In the genomic region with DNA sequence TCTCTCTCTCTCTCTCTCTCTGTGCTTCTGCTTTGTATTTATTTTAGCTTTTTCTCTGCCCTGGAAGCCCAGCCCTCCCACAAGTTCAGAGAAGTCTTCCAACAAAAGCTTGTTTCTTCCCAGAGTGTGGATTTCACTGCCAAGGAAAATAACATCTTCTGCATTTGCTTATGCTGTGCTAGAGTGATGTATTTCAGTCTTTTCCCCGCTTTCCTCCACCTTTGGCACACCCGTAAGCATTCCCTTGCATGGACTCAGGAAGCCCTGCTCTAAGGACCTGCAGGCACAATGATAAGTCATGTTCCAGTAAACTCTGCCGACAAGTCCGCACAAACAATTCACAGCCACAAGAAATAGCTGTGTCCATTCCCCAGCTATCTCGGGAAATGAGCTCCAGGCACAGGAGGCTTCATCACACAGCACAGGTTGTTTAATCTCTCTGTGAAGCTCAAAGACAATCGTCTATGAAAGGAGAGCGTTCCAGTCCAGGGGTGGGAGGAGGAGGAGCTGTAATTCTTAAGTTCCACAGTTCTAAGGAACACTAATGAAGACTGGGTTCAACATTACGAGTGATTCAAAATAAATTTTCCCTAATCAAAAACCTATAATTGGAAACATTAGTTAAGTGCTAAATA, we compare ENCODE assay signal across 16 mouse cellular contexts. TPM values are rescaled to one million over a fixed set of nuclear protein-coding genes. Genes with fewer than 3 reads are reported as not detected.
A peak's percentile ranks its signal among the peaks of the same experiment; 100 is the strongest.
DNase-seq lines count a peak whose midpoint lies in the region; ATAC-seq lines count a peak whose summit lies in the region.
"Had no signal": no experiment of that assay in that cellular context is flagged by ENCODE, and none has a peak within 500 bp of the region (broad histone marks: within the 10 kb centered on the region; RNA-seq: fewer than 3 reads in every experiment).

No protein-coding gene starts in this region.

- H3K4me3 ChIP-seq in kidney, embryonic 15.5 days (replicated peaks) = no peak overlapping the region
- H3K4me3 ChIP-seq in heart, embryonic 15.5 days = no peak overlapping the region
- H3K4me3 ChIP-seq: erythroblast, embryonic 14.5 days; limb, embryonic 12.5 days; midbrain, embryonic 13.5 days; neural tube, embryonic 13.5 days had no signal

- ATAC-seq in frontal cortex, adult (ENCODE audit: low TSS enrichment) = peak; percentile 53
- ATAC-seq in kidney, embryonic 15.5 days (replicated peaks; ENCODE audit: low FRiP score) = peak; percentile 67
- peak; percentile 88 for ATAC-seq in heart, embryonic 15.5 days (replicated peaks; ENCODE audit: insufficient number of reproducible peaks, insufficient read depth, low FRiP score, low read depth)
- ATAC-seq: midbrain, embryonic 13.5 days had no signal

- 0 out of 2 replicates have a peak overlapping the region, but pooled peaks have one; percentile 3 for H3K4me2 ChIP-seq in kidney, embryonic 15.5 days
- peak overlapping the region; percentile 33 for H3K4me2 ChIP-seq in heart, embryonic 15.5 days
- H3K4me2 ChIP-seq: limb, embryonic 12.5 days; midbrain, embryonic 13.5 days; neural tube, embryonic 13.5 days had no signal

- no peak for DNase-seq in frontal cortex, postnatal 10 days (ENCODE audit: low spot score in 2 of 2)
- DNase-seq in kidney, adult 9 months = no peak
- peak; percentile 58 for DNase-seq in 3T3-L1 (ENCODE audit: low read depth, low spot score)
- DNase-seq in right cerebral cortex, adult 2 months (ENCODE audit: low spot score in 2 of 2) = no peak
- DNase-seq in right cerebral cortex, postnatal 14 days = no peak
- DNase-seq: B cell, adult 2 months; cerebellum, postnatal 10 days; thymus, postnatal 36 days had no signal

- 53% methylated on average over 8 of the region's 8 CpGs for WGBS in kidney, embryonic 15.5 days
- 37% methylated on average over 8 of the region's 8 CpGs for WGBS in heart, embryonic 15.5 days

- 0 out of 2 replicates have a peak overlapping the region, but pooled peaks have one; percentile 1 for H3K27ac ChIP-seq in kidney, embryonic 15.5 days
- peak overlapping the region; percentile 69 for H3K27ac ChIP-seq in heart, embryonic 15.5 days
- H3K27ac ChIP-seq: limb, embryonic 12.5 days; midbrain, embryonic 13.5 days; neural tube, embryonic 13.5 days had no signal

- no peaks in the 10 kb centered on the region for H3K36me3 ChIP-seq in kidney, embryonic 15.5 days
- no peaks in the 10 kb centered on the region for H3K36me3 ChIP-seq in heart, embryonic 15.5 days
- H3K36me3 ChIP-seq: G1E; limb, embryonic 12.5 days; neural tube, embryonic 13.5 days had no signal

- H3K27me3 ChIP-seq in kidney, embryonic 15.5 days = no peaks in the 10 kb centered on the region
- no peaks in the 10 kb centered on the region for H3K27me3 ChIP-seq in heart, embryonic 15.5 days
- H3K27me3 ChIP-seq: limb, embryonic 12.5 days; midbrain, embryonic 13.5 days; neural tube, embryonic 13.5 days had no signal

- H3K4me1 ChIP-seq in kidney, embryonic 15.5 days = 0 out of 2 replicates have a peak, but pooled peaks cover 2% of the 10 kb centered on the region
- peaks cover 10% of the 10 kb centered on the region for H3K4me1 ChIP-seq in heart, embryonic 15.5 days (replicated peaks)
- H3K4me1 ChIP-seq: limb, embryonic 12.5 days had no signal

- H3K9ac ChIP-seq in kidney, embryonic 15.5 days = no peak overlapping the region
- H3K9ac ChIP-seq in heart, embryonic 15.5 days = no peak overlapping the region
- H3K9ac ChIP-seq: limb, embryonic 12.5 days; midbrain, embryonic 13.5 days; neural tube, embryonic 13.5 days had no signal

- H3K9me3 ChIP-seq in kidney, embryonic 15.5 days (replicated peaks) = no peaks in the 10 kb centered on the region
- H3K9me3 ChIP-seq in heart, embryonic 15.5 days (replicated peaks) = 0 out of 2 replicates have a peak, but pooled peaks cover 4% of the 10 kb centered on the region
- H3K9me3 ChIP-seq: G1E; midbrain, embryonic 13.5 days; neural tube, embryonic 13.5 days had no signal

RNA-seq across cellular contexts. Expression of gene Cpe, which starts 17.8 kb away (rescaled TPM):
- 75.0 and 80.8 TPM in 2 replicates for polyA plus RNA-seq in kidney, embryonic 15.5 days (2015; fragmentation: Nextera tagmentation; extraction: Ambion mirVana)
- polyA plus RNA-seq in heart, embryonic 15.5 days (2015; fragmentation: Nextera tagmentation; extraction: Ambion mirVana) = 258 and 276 TPM in 2 replicates
- polyA plus RNA-seq: erythroblast, embryonic 14.5 days; G1E had no signal

RNA-seq across cellular contexts. Expression of gene Msmo1, which starts 58.5 kb away (rescaled TPM):
- polyA plus RNA-seq in kidney, embryonic 15.5 days (2015; fragmentation: Nextera tagmentation; extraction: Ambion mirVana) = 87.6 and 94.4 TPM in 2 replicates
- 31.5 and 40.9 TPM in 2 replicates for polyA plus RNA-seq in heart, embryonic 15.5 days (2015; fragmentation: Nextera tagmentation; extraction: Ambion mirVana)
